8 mouse cellular contexts compared by ENCODE assay signal in genomic region chr17:88630554-88630948, GRCm38 (mm10). TPM values are rescaled to one million over a fixed set of nuclear protein-coding genes. Genes with fewer than 3 reads are reported as not detected.
DNase-seq lines count a peak whose midpoint lies in the region; ATAC-seq and TF ChIP-seq lines count a peak whose summit lies in the region.

No protein-coding gene starts in this region.

- no peaks in the 10 kb centered on the region for H3K9me3 ChIP-seq in embryonic facial prominence, embryonic 14.5 days (ENCODE audit: control insufficient read depth, low read length)
- no peaks in the 10 kb centered on the region for H3K9me3 ChIP-seq in midbrain, embryonic 11.5 days (ENCODE audit: control insufficient read depth, low read length)

- no peak for TF ChIP-seq CTCF in left cerebral cortex, adult 2 months (IDR thresholded peaks at IDR 0.05)

- H3K36me3 ChIP-seq in embryonic facial prominence, embryonic 14.5 days (ENCODE audit: control insufficient read depth, insufficient read depth, low read length): peaks cover 6% of the 10 kb centered on the region
- no peaks in the 10 kb centered on the region for H3K36me3 ChIP-seq in midbrain, embryonic 11.5 days (ENCODE audit: control insufficient read depth, insufficient read depth, low read length)

- H3K4me1 ChIP-seq in embryonic facial prominence, embryonic 14.5 days (ENCODE audit: control insufficient read depth, insufficient read depth, low read length): peaks cover 63% of the 10 kb centered on the region
- H3K4me1 ChIP-seq in midbrain, embryonic 11.5 days (ENCODE audit: control insufficient read depth, insufficient read depth, low read length): peaks cover 16% of the 10 kb centered on the region

- DNase-seq in left cerebral cortex, adult 2 months (ENCODE audit: extremely low spot score in 1 of 2, low spot score in 2 of 2): no peak
- DNase-seq in left cerebral cortex, adult 11 months (ENCODE audit: low spot score): no peak
- peak; percentile 82 for DNase-seq in embryonic facial prominence, embryonic 14.5 days (ENCODE audit: low spot score)
- peak; percentile 76 for DNase-seq in kidney, adult 8-10 months
- DNase-seq in midbrain, embryonic 11.5 days (ENCODE audit: low spot score, missing footprints): no peak
- no peak for DNase-seq in T-cell, adult 2 months (ENCODE audit: low spot score)
- no peak for DNase-seq in left cerebral cortex, adult 18-20 months (ENCODE audit: low spot score in 2 of 2)
- no peak for DNase-seq in left cerebral cortex, adult 9 months (ENCODE audit: low spot score in 2 of 2)

- intact Hi-C loops in left cerebral cortex, adult 2 months (cut with DNase I): no loop called here

- H3K4me2 ChIP-seq in embryonic facial prominence, embryonic 14.5 days (ENCODE audit: low read depth, low read length): peak overlapping the region; percentile 44; the same call in 1 of the 2 replicates
- H3K4me2 ChIP-seq in midbrain, embryonic 11.5 days: no peak overlapping the region

- H3K4me3 ChIP-seq in left cerebral cortex, adult 2 months: no peak overlapping the region
- no peak overlapping the region for H3K4me3 ChIP-seq in embryonic facial prominence, embryonic 14.5 days (ENCODE audit: low read depth, low read length)
- no peak overlapping the region for H3K4me3 ChIP-seq in midbrain, embryonic 11.5 days (ENCODE audit: low read depth, low read length)

- 40% methylated on average over 3 of the region's 3 CpGs for WGBS in embryonic facial prominence, embryonic 14.5 days
- 74% methylated on average over 3 of the region's 3 CpGs for WGBS in midbrain, embryonic 11.5 days

- H3K9ac ChIP-seq in embryonic facial prominence, embryonic 14.5 days (ENCODE audit: low read depth, low read length): no peak overlapping the region
- no peak overlapping the region for H3K9ac ChIP-seq in midbrain, embryonic 11.5 days (ENCODE audit: low read length)

- H3K27me3 ChIP-seq in embryonic facial prominence, embryonic 14.5 days (replicated peaks; ENCODE audit: control insufficient read depth, insufficient read depth, low read length): no peaks in the 10 kb centered on the region
- no peaks in the 10 kb centered on the region for H3K27me3 ChIP-seq in midbrain, embryonic 11.5 days (ENCODE audit: control insufficient read depth, insufficient read depth, low read length)

- ATAC-seq in embryonic facial prominence, embryonic 14.5 days (ENCODE audit: low read depth): peak; percentile 20
- ATAC-seq in midbrain, embryonic 11.5 days (ENCODE audit: low FRiP score): no peak

- H3K27ac ChIP-seq in left cerebral cortex, adult 2 months: 0 out of 2 replicates have a peak overlapping the region, but pooled peaks have one; percentile 59
- peak overlapping the region; percentile 96 for H3K27ac ChIP-seq in embryonic facial prominence, embryonic 14.5 days (replicated peaks; ENCODE audit: low read depth, low read length)
- peak overlapping the region; percentile 59; the same call in 1 of the 2 replicates for H3K27ac ChIP-seq in midbrain, embryonic 11.5 days (ENCODE audit: low read depth, low read length)

RNA-seq across cellular contexts. Expression of gene Ston1, which starts 33.1 kb away (rescaled TPM):
- total RNA-seq in left cerebral cortex, adult 2 months (2021): 1 to 10 TPM; 6.1 to 7.4 TPM
- 9.1 and 10.8 TPM in 2 replicates for polyA plus RNA-seq in embryonic facial prominence, embryonic 14.5 days (2014; fragmentation: Nextera tagmentation; extraction: Ambion mirVana)
- polyA plus RNA-seq in midbrain, embryonic 11.5 days (2014; fragmentation: Nextera tagmentation; extraction: Ambion mirVana): 2.7 and 2.9 TPM in 2 replicates
- 1 to 10 TPM; 5.6 to 6.2 TPM for total RNA-seq in left cerebral cortex, adult 18-20 months (2021)

RNA-seq across cellular contexts. Expression of gene Gtf2a1l, which starts 37.9 kb away (rescaled TPM):
- under 1 TPM; 0.28 to 0.32 TPM for total RNA-seq in left cerebral cortex, adult 2 months (2021)
- 0.47 TPM in 1 of 2 replicates, not detected in the other for polyA plus RNA-seq in embryonic facial prominence, embryonic 14.5 days (2014; fragmentation: Nextera tagmentation; extraction: Ambion mirVana)
- 0.33 TPM in 1 of 2 replicates, not detected in the other for polyA plus RNA-seq in midbrain, embryonic 11.5 days (2014; fragmentation: Nextera tagmentation; extraction: Ambion mirVana)
- under 1 TPM; 0.47 to 0.63 TPM for total RNA-seq in left cerebral cortex, adult 18-20 months (2021)

Comparison
In these comparisons a context has a peak if more than half of its experiments do, and no peak if none do; other contexts are left out.
1. DNase-seq: peak in embryonic facial prominence, embryonic 14.5 days (single experiment) and kidney, adult 8-10 months (2 of 2); none in left cerebral cortex, adult 2 months (0 of 2), left cerebral cortex, adult 11 months (single experiment), midbrain, embryonic 11.5 days (single experiment), T-cell, adult 2 months (single experiment), left cerebral cortex, adult 18-20 months (0 of 2) and left cerebral cortex, adult 9 months (0 of 2).
2. Peak in every context shown above with its lines, with median percentiles within 50 percentile points of each other: H3K27ac ChIP-seq.